Mouse (Mus musculus) right cerebral cortex, postnatal 36 days (tissue): ENCODE measurements around the gene Zcwpw1.
A peak's percentile ranks its signal among the peaks of the same experiment; 100 is the strongest.

Source experiments
- DNase-seq, 2 experiments: peaks; one replicate each; pipeline ENCODE4 v3.0.0; 2022; ENCODE audit warnings: low spot score in 2 of 2, mixed read lengths in 1 of 2

The Zcwpw1 gene

DNA sequence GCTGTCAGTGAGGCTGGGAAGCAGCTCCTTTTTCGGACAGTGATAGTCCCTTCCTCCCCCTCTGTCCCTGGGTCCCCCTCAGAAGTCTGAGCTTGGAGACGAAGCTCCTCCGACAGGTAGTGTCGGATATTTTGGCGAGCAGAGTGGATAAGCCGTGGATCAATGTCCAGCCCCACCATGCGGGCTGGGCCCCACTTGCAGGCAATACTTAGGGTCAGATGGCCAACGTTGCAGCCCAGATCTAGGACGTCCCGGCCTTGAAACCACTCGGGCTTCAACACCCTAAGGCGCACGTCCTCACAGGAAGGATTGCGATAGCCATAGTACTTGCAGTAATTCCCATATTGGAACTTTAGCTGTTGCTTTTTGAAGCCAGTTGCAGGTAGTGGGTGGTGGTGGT lies 3.1 kb upstream of the Zcwpw1 start:
- DNase-seq: no peak

DNA sequence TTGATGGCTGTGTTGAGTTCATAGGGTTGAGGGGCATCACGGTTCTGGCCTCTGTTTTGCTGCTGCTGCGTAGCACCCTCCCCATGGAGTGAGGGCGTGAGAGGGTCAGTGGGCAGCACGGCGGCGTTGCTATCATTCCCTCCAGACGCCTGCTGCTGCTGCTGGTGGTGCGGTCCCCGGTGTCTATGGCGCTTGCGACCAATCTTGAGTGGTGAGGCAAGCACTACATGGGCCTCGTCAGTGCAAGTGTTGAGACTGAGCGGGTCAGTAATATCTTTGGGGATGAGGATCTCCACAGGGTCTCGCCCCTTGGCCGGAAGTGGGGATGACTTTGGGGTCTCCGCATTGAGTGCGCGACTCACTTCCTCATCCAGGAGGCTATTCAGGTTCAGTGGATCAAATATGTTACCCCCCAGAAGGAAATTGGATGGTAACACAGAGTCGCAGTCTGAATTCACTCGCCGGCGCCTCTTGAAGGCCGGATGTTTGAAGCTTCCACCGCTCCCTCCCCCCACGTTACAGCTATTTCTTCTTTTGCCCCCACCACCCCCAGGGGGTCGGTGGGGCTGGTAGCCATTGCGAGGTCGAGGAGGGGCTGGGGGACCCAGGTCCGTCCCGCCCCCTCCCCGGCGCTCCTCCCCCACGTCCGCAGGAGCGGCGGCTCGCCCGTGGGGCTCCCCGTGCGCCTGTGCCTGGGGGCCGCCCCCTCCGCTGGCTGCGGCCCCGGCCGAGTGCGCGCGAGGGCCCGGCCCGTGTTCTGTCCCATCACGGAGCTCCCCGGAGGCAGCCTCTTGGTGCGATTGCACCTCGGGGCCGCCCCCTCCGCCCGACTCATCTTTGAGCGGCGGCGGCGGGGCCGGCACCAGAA lies 2.2 kb upstream of the Zcwpw1 start:
- DNase-seq: peak in 1 of 2 experiments; percentile 21

DNA sequence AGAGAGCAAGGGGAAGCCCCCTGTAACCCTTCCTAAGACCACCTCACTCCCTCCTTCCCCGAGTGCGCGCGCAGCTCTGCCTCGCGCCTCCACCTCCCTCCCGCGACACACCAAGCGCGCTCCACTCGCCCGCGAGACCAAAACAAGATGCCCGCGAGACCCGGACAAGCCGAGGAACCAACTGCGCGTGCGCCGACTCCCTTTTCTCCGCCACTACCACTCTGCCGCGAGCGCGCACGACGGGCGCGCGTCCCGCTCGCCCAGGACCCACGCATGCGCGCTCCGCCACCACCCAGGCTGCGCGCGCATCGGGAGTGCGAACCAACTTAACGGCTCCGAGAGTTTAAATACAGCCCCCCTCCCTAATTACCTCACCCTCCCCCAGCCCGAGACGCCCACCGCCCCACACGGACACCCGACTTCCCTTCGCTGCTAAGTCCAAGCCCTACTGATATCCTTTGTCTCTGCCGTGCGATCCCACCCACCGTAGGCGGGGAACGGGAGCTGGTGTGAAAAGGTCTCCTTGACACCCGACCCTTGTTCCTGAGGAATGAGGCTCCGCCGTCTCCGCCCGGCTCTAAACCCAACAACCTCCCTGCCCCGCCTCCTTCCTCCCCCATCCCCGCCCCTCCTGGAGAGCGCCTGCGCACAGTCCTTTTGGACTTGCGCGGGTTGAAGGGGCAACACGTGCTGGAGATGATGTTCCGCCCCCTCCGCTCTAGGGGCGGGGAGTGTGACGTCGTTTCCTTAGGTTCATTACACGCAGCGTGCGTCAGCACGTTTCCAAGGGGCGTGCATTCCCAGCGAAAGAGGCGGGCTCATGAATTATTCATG lies 1.3 kb upstream of the Zcwpw1 start:
- peak; percentile 99 for DNase-seq

DNA sequence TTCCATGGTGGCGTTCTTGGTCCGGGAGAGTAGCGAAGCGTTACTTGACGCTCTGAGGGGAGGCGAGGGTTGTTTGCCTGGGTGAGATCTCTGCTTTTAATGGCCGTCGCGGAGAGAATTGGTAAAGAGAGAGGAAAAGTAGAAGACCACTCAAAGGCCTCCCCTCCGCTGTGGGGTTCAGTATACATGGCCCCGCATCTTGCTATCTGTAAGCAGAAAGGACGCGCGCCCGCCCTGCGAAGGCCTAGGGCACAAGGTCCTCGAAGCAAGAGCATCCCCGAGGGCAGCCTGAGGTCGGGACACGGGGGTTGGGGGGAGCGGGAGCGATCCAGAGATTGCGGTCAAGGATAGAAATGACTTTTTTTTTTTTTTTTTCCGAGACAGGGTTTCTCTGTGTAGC lies 573 bp downstream of the Zcwpw1 start:
- peak; percentile 23 to 28 for DNase-seq

DNA sequence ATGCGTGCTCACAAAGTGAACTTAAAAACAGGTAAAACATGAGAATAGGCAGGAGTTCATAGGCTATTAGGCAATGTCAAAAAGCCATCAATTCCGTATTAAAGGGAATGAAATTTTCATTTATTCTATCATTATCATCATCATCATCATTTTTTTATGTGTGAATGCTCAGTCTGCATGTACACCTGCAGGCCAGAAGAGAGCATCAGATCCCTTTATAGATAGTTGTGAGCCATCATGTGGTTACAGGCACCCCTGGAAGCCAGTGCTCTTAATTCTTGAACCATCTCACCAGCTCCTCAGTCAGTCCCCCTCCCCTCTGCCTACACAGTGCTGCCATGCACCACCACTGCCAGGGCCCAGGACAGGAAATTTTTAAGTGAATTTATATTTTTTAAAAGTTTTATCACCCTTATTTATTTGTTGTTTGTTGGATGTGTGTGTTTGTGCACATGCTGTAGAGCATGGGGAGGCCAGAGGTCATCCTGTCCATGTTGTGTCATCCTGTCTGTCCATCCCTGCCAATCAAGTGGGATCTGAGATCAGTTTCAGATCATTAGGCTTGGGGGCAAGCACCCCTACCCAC lies 1.4 kb downstream of the Zcwpw1 start:
- no peak for DNase-seq

DNA sequence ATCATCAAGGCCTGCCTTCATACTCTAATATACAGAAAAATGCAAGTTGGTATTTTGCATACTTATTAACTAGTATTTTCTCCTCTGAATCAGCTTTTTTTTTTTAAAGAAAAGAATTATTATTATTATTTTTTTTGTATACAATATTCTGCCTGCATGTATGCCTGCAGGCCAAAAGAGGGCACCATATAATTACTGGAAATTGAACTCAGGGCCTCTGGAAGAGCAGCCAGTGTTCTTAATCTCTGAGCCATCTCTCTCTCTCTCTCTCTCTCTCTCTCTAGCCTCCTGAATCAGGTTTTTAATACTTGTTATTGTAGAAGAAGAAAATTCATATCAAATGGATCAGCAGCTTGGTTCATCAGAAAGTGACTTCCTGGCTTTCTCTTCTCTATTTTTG lies 4.0 kb downstream of the Zcwpw1 start:
- no peak for DNase-seq

DNA sequence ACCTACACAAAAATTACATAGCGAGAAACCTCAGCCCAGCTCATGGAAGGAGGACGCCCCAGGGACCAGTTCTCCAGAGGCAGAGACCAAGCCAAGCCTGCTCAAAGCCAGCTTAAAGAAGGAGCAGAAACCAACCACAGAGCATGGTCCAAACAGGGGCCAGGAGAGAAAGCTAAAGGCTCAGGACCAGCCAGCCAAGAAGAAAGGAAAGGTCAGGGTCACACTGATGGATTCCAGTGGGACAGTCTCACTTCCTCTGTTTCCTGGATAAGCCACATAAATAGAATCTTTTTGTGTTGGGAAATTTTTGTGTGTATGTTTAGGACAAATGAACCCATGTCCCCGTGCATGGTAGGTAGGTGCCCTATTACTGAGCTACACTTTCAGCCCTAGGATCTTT lies 9.0 kb downstream of the Zcwpw1 start:
- DNase-seq: no peak

DNA sequence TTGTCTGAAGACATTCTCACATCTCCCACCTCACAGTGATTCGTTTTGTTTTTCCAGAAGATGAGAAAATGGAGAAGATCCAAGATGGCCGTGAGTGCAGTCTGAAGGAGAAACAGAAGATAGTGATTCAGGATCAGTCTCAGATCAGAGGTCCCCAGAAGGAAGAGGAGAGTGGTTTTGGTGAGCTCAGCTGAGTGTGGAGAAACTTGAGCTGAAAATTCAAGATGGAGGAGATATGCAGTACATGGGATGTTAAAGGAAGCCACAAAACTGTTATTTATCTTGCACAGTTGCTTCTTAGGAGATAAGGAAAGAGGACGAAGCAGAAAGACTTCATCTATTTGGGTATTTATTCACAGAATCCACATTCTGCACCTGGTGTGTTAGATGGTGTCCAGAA lies 13.3 kb downstream of the Zcwpw1 start:
- no peak for DNase-seq

DNA sequence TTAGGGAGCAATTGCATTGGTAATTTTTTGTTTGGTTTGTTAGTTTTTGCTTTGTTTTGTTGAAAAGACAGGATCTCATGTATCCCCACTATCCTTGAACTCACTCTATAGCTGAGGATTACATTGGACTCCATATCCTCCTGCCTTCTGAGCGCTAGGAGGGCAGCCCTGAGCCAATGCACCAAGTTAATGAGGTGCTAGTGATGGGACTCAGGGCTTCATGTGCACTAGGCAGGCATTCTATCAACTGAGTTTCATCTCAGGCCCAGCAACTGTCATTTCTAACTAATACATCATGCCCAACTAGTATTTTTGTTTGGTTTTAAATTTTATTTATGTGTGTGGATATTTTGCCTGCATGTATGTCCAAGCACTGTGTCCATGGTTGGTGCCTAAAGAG lies 18.6 kb downstream of the Zcwpw1 start:
- no peak for DNase-seq

DNA sequence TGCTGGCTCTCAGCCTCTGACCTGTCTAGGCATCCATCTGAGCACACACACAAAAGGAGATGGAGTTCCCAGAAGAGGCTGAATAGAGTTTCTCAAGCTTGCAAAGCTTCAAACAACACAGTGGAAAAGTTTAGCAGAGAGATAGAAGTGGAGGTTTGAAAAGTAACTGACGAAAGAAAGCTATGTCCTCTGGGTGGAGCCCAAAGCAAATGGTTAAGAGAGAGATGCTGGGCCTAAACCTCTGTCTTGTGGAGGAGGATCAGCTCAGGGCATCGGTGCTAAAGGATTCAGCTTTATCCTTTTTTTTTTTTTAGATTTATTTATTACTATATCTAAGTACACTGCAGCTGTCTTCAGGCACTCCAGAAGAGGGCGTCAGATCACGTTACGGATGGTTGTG lies 20.7 kb downstream of the Zcwpw1 start:
- DNase-seq: no peak

DNA sequence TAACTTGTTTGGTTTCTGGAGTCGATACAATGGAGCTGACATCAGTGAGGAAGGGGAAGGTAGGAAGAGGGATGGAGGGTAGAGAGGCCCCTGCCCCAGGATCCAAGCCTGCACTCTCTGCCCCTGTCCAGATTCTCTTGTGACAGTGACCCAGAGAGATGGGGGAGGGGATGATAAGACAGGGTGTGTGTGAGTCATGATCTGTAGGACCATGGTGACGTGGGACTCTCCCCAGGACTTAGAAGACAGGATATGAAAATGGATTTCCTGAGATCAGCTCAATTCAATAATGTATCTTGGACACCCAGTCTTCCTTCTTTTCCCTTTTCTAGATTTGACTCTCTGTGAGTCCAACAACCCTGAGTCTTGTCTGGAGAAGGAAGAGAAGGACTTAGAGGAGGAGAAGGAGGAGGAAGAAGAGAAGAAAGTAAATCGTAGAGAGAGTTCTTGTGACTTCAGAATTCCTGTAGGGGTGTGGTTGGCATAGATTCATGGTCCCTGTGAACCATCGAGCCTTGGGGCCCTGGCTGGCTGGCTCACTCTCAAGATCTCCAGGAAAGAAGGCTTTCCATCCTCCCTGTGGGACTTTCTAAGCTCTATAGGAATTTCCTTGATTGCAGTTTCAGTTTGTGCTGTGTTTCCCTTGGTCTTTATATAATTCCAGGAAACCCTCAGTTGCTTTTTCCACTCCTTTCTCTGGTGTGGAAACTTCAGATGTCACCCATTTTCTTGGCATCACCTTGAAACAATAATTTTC lies 30.0 kb downstream of the Zcwpw1 start:
- no peak for DNase-seq

DNA sequence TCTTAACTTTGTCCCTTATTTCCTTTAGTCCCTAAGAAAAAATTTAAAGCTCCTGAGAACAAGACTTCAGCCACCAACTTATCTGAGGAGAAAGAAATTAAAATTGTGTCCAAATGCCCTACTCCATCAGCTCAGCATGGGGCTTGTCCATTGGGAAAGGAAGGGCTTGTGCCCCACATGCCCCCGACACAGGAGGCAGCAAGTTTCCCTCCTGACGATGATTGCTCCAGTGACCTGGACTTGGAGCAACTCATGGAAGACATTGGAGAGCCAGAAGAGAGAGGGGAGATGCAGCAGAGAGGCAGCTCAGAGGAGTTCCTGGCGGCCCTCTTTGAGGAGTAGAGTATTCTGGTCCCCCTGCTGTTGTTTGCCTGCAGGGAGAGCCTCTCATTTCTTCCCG lies 34.5 kb downstream of the Zcwpw1 start:
- no peak for DNase-seq

DNA sequence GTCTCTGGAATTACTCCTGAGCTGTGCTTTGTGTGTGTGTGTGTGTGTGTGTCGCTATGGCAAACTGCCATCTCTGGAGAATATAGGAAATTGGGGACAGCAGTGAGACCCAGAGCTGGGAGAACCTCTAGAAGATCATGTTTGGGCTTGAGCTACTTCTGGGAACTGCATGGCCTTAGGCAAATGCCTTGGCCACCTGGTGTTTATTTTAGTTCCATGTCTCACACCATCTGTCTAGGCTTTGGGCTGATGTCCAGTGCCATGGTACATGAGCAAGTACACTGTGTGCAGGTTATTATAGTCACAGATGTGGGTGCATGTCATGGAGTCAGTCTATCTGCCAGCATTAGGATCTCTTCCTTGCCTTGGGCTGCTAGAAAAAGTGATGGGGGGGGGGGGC lies 35.0 kb downstream of the Zcwpw1 start:
- no peak for DNase-seq

DNA sequence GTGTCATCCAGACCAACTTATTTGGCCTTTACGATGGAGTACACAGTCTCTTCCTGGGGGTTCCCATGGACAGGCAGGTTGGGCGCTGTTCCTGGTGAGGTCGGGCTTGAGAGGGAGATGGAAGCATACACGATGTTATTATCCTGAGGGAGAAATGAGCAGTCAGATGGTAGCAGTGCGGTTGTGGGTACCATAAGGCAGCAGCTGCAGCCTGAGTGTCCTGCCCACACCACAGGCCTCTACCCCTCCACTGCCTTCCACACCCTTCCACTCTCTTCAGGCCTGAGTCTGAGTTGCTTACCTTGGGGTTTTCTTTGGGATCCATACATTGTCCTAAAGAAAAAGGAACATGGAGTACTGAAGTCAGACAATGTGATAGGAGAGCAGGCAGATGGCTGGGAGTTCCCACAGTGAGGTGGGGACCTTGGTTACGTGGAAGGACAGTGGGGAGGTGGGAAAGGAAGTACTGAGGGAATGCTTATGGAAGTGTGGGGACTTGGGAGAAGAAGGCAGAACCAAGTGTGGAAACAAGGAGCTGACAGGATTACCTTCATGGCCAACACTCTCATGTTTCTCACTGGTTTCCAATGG lies 36.0 kb downstream of the Zcwpw1 start:
- DNase-seq: no peak

DNA sequence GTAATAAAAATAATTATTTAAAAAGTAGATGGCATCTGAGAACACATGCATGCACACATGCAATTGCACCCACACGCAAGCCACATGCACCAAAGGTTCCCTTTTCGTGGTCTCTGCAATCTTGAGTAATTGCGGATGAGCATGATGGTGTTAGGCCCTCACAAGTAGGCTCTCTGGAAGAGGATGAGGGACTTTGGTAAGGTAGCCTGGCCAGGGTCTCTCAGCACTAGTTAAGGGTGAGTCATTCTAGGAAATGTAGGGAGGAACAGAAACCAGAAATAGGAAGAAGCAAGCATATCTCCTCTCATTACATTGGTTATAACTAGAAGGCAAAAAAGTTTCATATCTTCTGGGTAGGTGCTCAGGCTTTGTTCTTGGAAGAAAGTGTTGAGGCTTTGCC lies 37.4 kb downstream of the Zcwpw1 start:
- DNase-seq: no peak

DNA sequence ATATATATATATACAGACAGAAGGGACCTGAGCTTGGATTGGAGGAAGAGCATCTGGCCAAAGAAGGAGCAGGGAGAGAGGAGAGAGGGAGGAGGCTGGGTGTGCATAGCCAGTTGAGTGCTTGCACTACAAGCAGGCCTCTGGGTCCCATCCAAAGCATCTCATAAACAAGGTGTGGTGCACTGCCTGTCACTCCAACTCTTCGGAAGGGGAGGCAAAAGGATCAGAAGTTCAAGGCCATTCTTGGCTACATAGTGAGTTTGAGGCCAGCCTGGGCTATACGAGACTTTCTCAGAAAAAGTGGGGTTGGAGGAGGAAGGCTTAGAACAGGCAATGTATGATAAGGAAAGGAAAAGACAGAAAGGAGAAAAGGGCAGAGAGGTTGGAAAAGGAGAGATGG lies 38.4 kb downstream of the Zcwpw1 start:
- no peak for DNase-seq

DNA sequence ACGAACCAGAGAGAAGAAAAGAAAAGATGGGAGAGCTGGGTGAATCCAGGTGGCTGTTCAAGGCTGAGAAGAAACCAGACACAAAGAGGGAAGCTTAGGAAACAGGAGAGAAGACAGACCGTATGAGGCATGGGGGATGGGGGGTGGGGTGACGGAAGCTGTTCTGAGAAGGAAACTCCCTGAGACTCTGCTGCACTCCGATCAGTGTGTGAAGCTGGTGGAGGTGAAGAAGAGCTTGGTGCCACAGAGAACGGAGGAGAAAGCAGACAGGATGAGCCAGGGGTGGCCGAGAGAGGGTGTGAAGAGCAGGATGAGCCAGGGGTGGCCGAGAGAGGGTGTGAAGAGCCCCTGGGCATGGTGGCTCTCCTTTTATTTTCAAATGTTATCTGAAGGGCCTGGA lies 38.8 kb downstream of the Zcwpw1 start:
- no peak for DNase-seq

DNA sequence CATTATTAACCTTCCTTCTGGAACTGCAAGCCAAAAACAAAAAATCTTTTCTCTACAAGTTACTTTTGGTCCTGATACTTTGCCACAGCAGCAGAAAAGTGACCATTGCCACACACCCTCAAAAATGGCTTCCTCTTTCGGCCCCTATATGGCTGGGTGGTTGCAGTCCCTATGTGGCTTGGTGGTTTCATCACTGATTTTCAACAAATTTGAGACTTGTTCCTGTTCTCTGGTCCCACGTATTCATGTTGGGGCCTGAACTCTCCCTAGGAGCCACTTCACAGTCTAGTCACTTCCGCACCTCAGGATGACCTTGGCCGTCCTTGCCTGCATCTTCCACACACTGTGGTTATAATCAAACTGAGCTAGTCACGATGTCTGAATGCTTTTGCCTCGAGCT lies 41.1 kb downstream of the Zcwpw1 start:
- no peak for DNase-seq

DNA sequence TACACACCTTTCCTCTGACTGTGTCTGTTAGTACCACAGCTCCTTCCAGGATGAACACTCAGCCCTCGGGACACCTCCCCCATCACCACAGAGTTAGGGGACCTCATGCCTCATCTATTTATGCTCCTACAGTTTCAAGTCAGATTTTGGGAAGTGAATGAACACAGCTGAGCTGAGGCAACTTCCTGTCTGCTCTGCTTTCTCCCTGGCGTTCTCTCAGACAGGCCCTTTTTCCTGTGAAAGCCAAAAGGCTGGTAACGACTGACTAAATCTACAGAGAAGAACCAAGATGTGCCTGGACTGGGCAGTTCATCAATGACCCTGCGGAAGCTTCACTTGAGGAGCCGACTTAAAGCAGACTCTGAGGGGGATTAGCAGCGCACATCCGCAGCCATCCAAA lies 42.6 kb downstream of the Zcwpw1 start:
- DNase-seq: no peak

DNA sequence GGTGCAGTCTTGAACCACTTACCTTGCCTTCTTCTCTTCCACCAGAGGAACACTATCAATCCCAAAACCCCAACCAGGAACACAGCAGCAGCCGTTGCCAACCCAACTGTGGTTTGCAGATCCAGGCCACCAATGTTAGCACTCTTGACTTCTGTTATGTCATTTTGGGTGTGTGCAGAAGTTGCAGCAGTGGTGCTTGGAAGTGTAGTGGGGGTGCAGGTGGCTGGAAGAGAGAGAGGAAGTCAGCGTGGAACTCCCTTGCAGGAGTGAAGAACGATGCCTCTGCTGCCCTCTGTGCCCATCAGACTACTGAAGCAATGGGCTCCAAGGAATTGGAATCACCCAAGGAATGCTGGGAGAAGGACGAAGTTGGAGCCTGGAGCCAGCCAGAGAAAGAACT lies 43.5 kb downstream of the Zcwpw1 start:
- no peak for DNase-seq

DNA sequence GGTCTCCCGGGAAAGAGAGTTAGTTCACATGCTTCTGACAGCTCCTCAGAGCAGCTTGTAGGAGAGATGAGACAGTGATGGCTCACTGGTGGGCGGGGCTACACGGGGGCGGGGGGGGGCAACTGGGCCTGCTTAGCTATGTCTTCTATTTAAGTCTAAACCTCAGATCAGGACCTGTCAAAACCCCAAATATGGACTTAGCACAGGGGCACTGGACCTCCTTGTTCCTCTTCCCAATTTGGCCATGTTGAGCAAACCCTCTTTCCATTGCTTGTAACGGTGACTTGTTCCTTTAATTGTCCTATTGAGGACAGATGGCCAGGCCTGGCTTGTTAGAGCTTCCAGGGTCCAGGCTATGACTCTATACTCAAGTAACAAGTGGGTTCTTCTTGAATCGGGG lies 43.9 kb downstream of the Zcwpw1 start:
- DNase-seq: no peak

DNA sequence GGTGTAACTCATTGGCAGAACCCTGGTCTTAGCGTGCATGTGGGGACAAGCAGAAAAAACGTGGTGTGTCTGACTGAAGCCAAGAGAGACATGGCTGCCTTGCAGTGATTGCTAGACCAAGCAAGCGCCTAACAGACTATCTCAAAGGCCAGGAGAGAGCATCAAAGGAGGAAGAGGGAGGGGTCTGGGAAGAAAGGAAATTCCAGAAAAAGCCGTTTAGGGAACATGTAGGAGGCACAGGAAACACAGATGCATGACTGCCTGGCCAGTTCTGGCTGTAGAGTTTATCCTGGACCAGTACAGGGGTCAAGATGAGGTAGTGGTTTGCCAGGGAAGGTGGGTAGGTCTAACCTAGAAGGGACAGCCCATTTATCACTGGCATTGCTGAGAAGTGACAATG lies 45.9 kb downstream of the Zcwpw1 start:
- no peak for DNase-seq
